Mouse (Mus musculus) liver, embryonic 12.5 days (tissue): ENCODE data around the gene Cfap61. TPM values are rescaled to one million over a fixed set of nuclear protein-coding genes. Genes with fewer than 3 reads are reported as not detected.
A peak's percentile ranks its signal among the peaks of the same experiment; 100 is the strongest.

Source experiments
- ATAC-seq: fragments of 200-750 bp; cut with Nextera tagmentation; 2 replicates; pipeline ENCODE4 v1.8.0; 2017; ENCODE audit warnings: moderate number of reproducible peaks, mild to moderate bottlenecking, moderate library complexity
- H3K27ac ChIP-seq: fragments of 300-500 bp; sonication (generic); 2 replicates; pipeline ENCODE4 v1.5.1; 2016; ENCODE audit warnings: mild to moderate bottlenecking
- H3K27me3 ChIP-seq: fragments of 300-500 bp; sonication (generic); replicated peaks from 2 replicates; pipeline ENCODE4 v1.6.1; 2016; ENCODE audit warnings: mild to moderate bottlenecking, moderate library complexity
- H3K36me3 ChIP-seq: fragments of 300-500 bp; sonication (generic); 2 replicates; pipeline ENCODE4 v1.6.1; 2016; ENCODE audit warnings: mild to moderate bottlenecking, moderate library complexity
- H3K4me1 ChIP-seq: fragments of 300-500 bp; sonication (generic); 2 replicates; pipeline ENCODE4 v1.6.1; 2016
- H3K4me2 ChIP-seq: fragments of 300-500 bp; sonication (generic); 2 replicates; pipeline ENCODE4 v1.6.1; 2016; ENCODE audit warnings: mild to moderate bottlenecking, moderate library complexity
- H3K4me3 ChIP-seq: fragments of 300-500 bp; sonication (generic); 2 replicates; pipeline ENCODE4 v1.5.1; 2016; ENCODE audit warnings: mild to moderate bottlenecking, moderate library complexity
- H3K9ac ChIP-seq: fragments of 300-500 bp; sonication (generic); 2 replicates; pipeline ENCODE4 v1.6.1; 2016; ENCODE audit warnings: mild to moderate bottlenecking, moderate library complexity
- H3K9me3 ChIP-seq: fragments of 300-500 bp; sonication (generic); replicated peaks from 2 replicates; pipeline ENCODE4 v1.6.1; 2016; ENCODE audit warnings: mild to moderate bottlenecking, moderate library complexity
- WGBS: fragments of 180-500 bp; shearing (Covaris S2); methylation state at CpG from one replicate; pipeline ENCODE4 v1.1.7; 2016; ENCODE audit not compliant: insufficient replicate concordance; 5-methylcytosine and 5-hydroxymethylcytosine counted together
- polyA plus RNA-seq: library from polyadenylated mRNA; unstranded; fragments of >200 nt; fragmentation: Nextera tagmentation; extraction: Ambion mirVana; gene quantifications from 2 replicates; pipeline ENCODE4 v1.2.1, GENCODE M21; 2016

The Cfap61 gene
- polyA plus RNA-seq, 1 experiment from 2014 or later = not detected

- no peaks in the 10 kb centered on the region for H3K4me1 ChIP-seq
- no peak overlapping the region for H3K4me3 ChIP-seq
- no peaks in the 10 kb centered on the region for H3K9me3 ChIP-seq
- no peak overlapping the region for H3K4me2 ChIP-seq
- H3K27ac ChIP-seq = no peak overlapping the region
- WGBS = 78% methylated on average over 2 of the region's 2 CpGs
- no peaks in the 10 kb centered on the region for H3K36me3 ChIP-seq
- no peaks in the 10 kb centered on the region for H3K27me3 ChIP-seq
- H3K9ac ChIP-seq = no peak overlapping the region
- no peak for ATAC-seq
These were observed 53.2 kb downstream of the Cfap61 start for GRCm38 (mm10) chr2:145987757-145988156.

- 77% methylated on average over 2 of the region's 2 CpGs for WGBS
- ATAC-seq = no peak
- H3K4me2 ChIP-seq = no peak overlapping the region
- H3K4me3 ChIP-seq = no peak overlapping the region
- H3K9ac ChIP-seq = no peak overlapping the region
- H3K9me3 ChIP-seq = no peaks in the 10 kb centered on the region
- H3K4me1 ChIP-seq = no peaks in the 10 kb centered on the region
- H3K27me3 ChIP-seq = no peaks in the 10 kb centered on the region
- no peaks in the 10 kb centered on the region for H3K36me3 ChIP-seq
- no peak overlapping the region for H3K27ac ChIP-seq
These were observed 55.9 kb downstream of the Cfap61 start for GRCm38 (mm10) chr2:145990446-145990845.

- H3K4me2 ChIP-seq = no peak overlapping the region
- H3K9me3 ChIP-seq = no peaks in the 10 kb centered on the region
- no peaks in the 10 kb centered on the region for H3K4me1 ChIP-seq
- no peak overlapping the region for H3K27ac ChIP-seq
- no peaks in the 10 kb centered on the region for H3K27me3 ChIP-seq
- H3K4me3 ChIP-seq = no peak overlapping the region
- no peaks in the 10 kb centered on the region for H3K36me3 ChIP-seq
- WGBS = 42% methylated on average over 4 of the region's 4 CpGs
- no peak overlapping the region for H3K9ac ChIP-seq
- ATAC-seq = no peak
These were observed 61.9 kb downstream of the Cfap61 start for GRCm38 (mm10) chr2:145996472-145996871.

- WGBS = 67% methylated on average over 5 of the region's 5 CpGs
- no peak overlapping the region for H3K27ac ChIP-seq
- no peaks in the 10 kb centered on the region for H3K36me3 ChIP-seq
- no peak overlapping the region for H3K4me3 ChIP-seq
- no peaks in the 10 kb centered on the region for H3K9me3 ChIP-seq
- H3K4me2 ChIP-seq = no peak overlapping the region
- H3K9ac ChIP-seq = no peak overlapping the region
- ATAC-seq = no peak
- H3K4me1 ChIP-seq = no peaks in the 10 kb centered on the region
- no peaks in the 10 kb centered on the region for H3K27me3 ChIP-seq
These were observed 63.5 kb downstream of the Cfap61 start for GRCm38 (mm10) chr2:145997956-145998525.

GRCm38 (mm10) chr2:146008801-146009200 lies 74.2 kb downstream of the Cfap61 start:
- no peak overlapping the region for H3K27ac ChIP-seq
- no peak overlapping the region for H3K9ac ChIP-seq
- no peak for ATAC-seq
- no peaks in the 10 kb centered on the region for H3K9me3 ChIP-seq
- H3K4me2 ChIP-seq = no peak overlapping the region
- 74% methylated on average over 6 of the region's 6 CpGs for WGBS
- peaks cover 11% of the 10 kb centered on the region for H3K4me1 ChIP-seq
- no peak overlapping the region for H3K4me3 ChIP-seq
- no peaks in the 10 kb centered on the region for H3K27me3 ChIP-seq
- no peaks in the 10 kb centered on the region for H3K36me3 ChIP-seq

- Histone ChIP-seq H3K27me3 (no peaks in the 10 kb centered on the region), H3K4me2 (no peak overlapping the region), H3K27ac (no peak overlapping the region), H3K9ac (no peak overlapping the region), H3K36me3 (no peaks in the 10 kb centered on the region), H3K4me1 (peaks cover 11% of the 10 kb centered on the region), H3K9me3 (no peaks in the 10 kb centered on the region), H3K4me3 (no peak overlapping the region)
- ATAC-seq = peak; percentile 58; the same call in 1 of the 2 replicates
- 44% methylated on average over 2 of the region's 2 CpGs for WGBS
These were observed 75.2 kb downstream of the Cfap61 start for GRCm38 (mm10) chr2:146009596-146010349.

- Histone ChIP-seq H3K4me3 (no peak overlapping the region), H3K36me3 (no peaks in the 10 kb centered on the region), H3K4me1 (peaks cover 11% of the 10 kb centered on the region), H3K27me3 (no peaks in the 10 kb centered on the region), H3K9ac (no peak overlapping the region), H3K27ac (no peak overlapping the region), H3K4me2 (no peak overlapping the region), H3K9me3 (no peaks in the 10 kb centered on the region)
- WGBS = 9% methylated on average over 2 of the region's 2 CpGs
- ATAC-seq = no peak
These were observed 76.2 kb downstream of the Cfap61 start for GRCm38 (mm10) chr2:146010816-146011215.

- 62% methylated on average over 8 of the region's 8 CpGs for WGBS
- Histone ChIP-seq H3K27me3 (no peaks in the 10 kb centered on the region), H3K4me2 (no peak overlapping the region), H3K36me3 (no peaks in the 10 kb centered on the region), H3K4me1 (peaks cover 6% of the 10 kb centered on the region; the same call in 1 of the 2 replicates), H3K9ac (no peak overlapping the region), H3K27ac (no peak overlapping the region), H3K9me3 (no peaks in the 10 kb centered on the region), H3K4me3 (no peak overlapping the region)
- ATAC-seq = no peak
These were observed 81.0 kb downstream of the Cfap61 start for GRCm38 (mm10) chr2:146015341-146016186.

GRCm38 (mm10) chr2:146022846-146023245 lies 88.3 kb downstream of the Cfap61 start:
- Histone ChIP-seq H3K27me3 (peaks cover 10% of the 10 kb centered on the region; the same call in 1 of the 2 replicates), H3K9me3 (no peaks in the 10 kb centered on the region), H3K36me3 (no peaks in the 10 kb centered on the region), H3K9ac (no peak overlapping the region), H3K4me2 (no peak overlapping the region), H3K4me1 (no peaks in the 10 kb centered on the region), H3K4me3 (no peak overlapping the region), H3K27ac (no peak overlapping the region)
- no peak for ATAC-seq
- WGBS = 76% methylated on average over 6 of the region's 6 CpGs

GRCm38 (mm10) chr2:146043640-146044039 lies 109.1 kb downstream of the Cfap61 start:
- Histone ChIP-seq H3K9ac (no peak overlapping the region), H3K4me2 (no peak overlapping the region), H3K4me3 (no peak overlapping the region), H3K27me3 (0 out of 2 replicates have a peak, but pooled peaks cover 4% of the 10 kb centered on the region), H3K9me3 (no peaks in the 10 kb centered on the region), H3K4me1 (no peaks in the 10 kb centered on the region), H3K36me3 (no peaks in the 10 kb centered on the region), H3K27ac (no peak overlapping the region)
- 70% methylated on average over 5 of the region's 5 CpGs for WGBS
- ATAC-seq = no peak

- Histone ChIP-seq H3K27ac (no peak overlapping the region), H3K9me3 (no peaks in the 10 kb centered on the region), H3K9ac (no peak overlapping the region), H3K36me3 (no peaks in the 10 kb centered on the region), H3K4me3 (no peak overlapping the region), H3K4me2 (no peak overlapping the region), H3K27me3 (0 out of 2 replicates have a peak, but pooled peaks cover 4% of the 10 kb centered on the region), H3K4me1 (no peaks in the 10 kb centered on the region)
- no peak for ATAC-seq
- WGBS = 57% methylated on average over 24 of the region's 24 CpGs
These were observed 110.6 kb downstream of the Cfap61 start for GRCm38 (mm10) chr2:146044926-146045890.
